Mouse (Mus musculus): ENCODE data around the gene Fbxl15.

DNA sequence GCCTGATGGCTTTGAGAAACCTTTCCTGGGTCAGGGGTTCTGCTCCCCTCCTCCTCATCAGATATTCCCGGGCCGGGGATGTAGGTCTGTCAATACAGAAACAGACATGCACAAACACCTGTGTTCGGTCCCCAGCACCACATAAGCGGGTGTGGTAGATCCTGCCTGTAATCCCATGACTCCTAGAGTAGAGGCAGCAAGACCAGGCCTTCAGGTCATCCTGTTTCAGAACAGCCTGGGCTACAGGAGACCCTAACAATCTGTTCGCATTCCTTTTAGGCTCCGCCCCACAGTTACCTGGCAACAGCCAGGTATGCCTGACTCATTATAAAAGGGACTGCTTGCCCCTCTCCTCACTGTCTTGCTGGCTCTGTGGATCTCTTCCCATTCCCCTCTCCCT is 21.6 kb downstream of the Fbxl15 start:
- TF ChIP-seq POLR2A (IDR thresholded peaks at IDR 0.05; ENCODE audit: low read depth, low read length) (no peak), CTCF (IDR thresholded peaks at IDR 0.05; ENCODE audit: extremely low read depth, insufficient read length, insufficient replicate concordance, low read depth, low read length) (no peak)

Data from small intestine, adult 2 months (tissue).